Comparison of ENCODE assay signal across 9 mouse cellular contexts in genomic region chr12:12738631-12739331, GRCm38 (mm10).
A peak's percentile ranks its signal among the peaks of the same experiment; 100 is the strongest.
DNase-seq lines count a peak whose midpoint lies in the region; ATAC-seq and TF ChIP-seq lines count a peak whose summit lies in the region.
"Had no signal": no experiment of that assay in that cellular context is flagged by ENCODE, and none has a peak within 500 bp of the region (broad histone marks: within the 10 kb centered on the region; RNA-seq: fewer than 3 reads in every experiment).

No protein-coding gene starts in this region.

- peaks cover 11% of the 10 kb centered on the region; the same call in 1 of the 2 replicates for H3K4me1 ChIP-seq in forebrain, embryonic 11.5 days (replicated peaks; ENCODE audit: control insufficient read depth, insufficient read depth, low read length)
- H3K4me1 ChIP-seq in limb, embryonic 14.5 days (ENCODE audit: control insufficient read depth, insufficient read depth, low read length): peaks cover 15% of the 10 kb centered on the region

- H3K27me3 ChIP-seq in forebrain, embryonic 11.5 days (ENCODE audit: control insufficient read depth, insufficient read depth, low read length): no peaks in the 10 kb centered on the region
- no peaks in the 10 kb centered on the region for H3K27me3 ChIP-seq in limb, embryonic 14.5 days (ENCODE audit: control insufficient read depth, insufficient read depth, low read length)

- 25% methylated on average over 12 of the region's 12 CpGs for WGBS in forebrain, embryonic 11.5 days
- WGBS in limb, embryonic 14.5 days: 12% methylated on average over 12 of the region's 12 CpGs

- no peak overlapping the region for H3K4me3 ChIP-seq in forebrain, embryonic 11.5 days (ENCODE audit: low read depth, low read length)
- H3K4me3 ChIP-seq in limb, embryonic 14.5 days (replicated peaks; ENCODE audit: low read length): no peak overlapping the region

- DNase-seq in heart, adult 11 months: peak; percentile 51
- DNase-seq in heart, postnatal 4 days: no peak
- DNase-seq in lung, postnatal 10 days: peak; percentile 8
- DNase-seq in lung, adult 18-20 months: no peak
- DNase-seq in forebrain, embryonic 11.5 days (ENCODE audit: low spot score): peak; percentile 63
- peak; percentile 79 for DNase-seq in limb, embryonic 14.5 days (ENCODE audit: low spot score)
- DNase-seq in adrenal gland, adult 18-20 months (ENCODE audit: low spot score in 2 of 2): no peak
- DNase-seq in cerebellum, adult 9-10 months: no peak
- DNase-seq: kidney, adult 11 months had no signal

- no peak for TF ChIP-seq POLR2A in limb, embryonic 14.5 days (IDR thresholded peaks at IDR 0.05; ENCODE audit: borderline replicate concordance, extremely low read depth, insufficient read depth, insufficient read length)

- peak; percentile 88 for ATAC-seq in forebrain, embryonic 11.5 days (replicated peaks; ENCODE audit: low FRiP score)
- no peak for ATAC-seq in limb, embryonic 14.5 days (ENCODE audit: low FRiP score, low read depth)

- H3K36me3 ChIP-seq in forebrain, embryonic 11.5 days (ENCODE audit: control insufficient read depth, insufficient read depth, low read length): no peaks in the 10 kb centered on the region
- no peaks in the 10 kb centered on the region for H3K36me3 ChIP-seq in limb, embryonic 14.5 days (ENCODE audit: control insufficient read depth, insufficient read depth, low read length)

- peak overlapping the region; percentile 63 for H3K27ac ChIP-seq in forebrain, embryonic 11.5 days (ENCODE audit: low read depth, low read length)
- no peak overlapping the region for H3K27ac ChIP-seq in limb, embryonic 14.5 days (replicated peaks; ENCODE audit: low read depth, low read length)

- peaks cover 3% of the 10 kb centered on the region; the same call in 1 of the 2 replicates for H3K9me3 ChIP-seq in forebrain, embryonic 11.5 days (ENCODE audit: control insufficient read depth, low read length)
- H3K9me3 ChIP-seq in limb, embryonic 14.5 days (ENCODE audit: control insufficient read depth, low read length): no peaks in the 10 kb centered on the region

- H3K4me2 ChIP-seq in forebrain, embryonic 11.5 days (ENCODE audit: low read depth, low read length, severe bottlenecking): no peak overlapping the region
- no peak overlapping the region for H3K4me2 ChIP-seq in limb, embryonic 14.5 days (replicated peaks; ENCODE audit: low read depth, low read length, severe bottlenecking)

- no peak overlapping the region for H3K9ac ChIP-seq in forebrain, embryonic 11.5 days (ENCODE audit: low read length)
- no peak overlapping the region for H3K9ac ChIP-seq in limb, embryonic 14.5 days (ENCODE audit: low read depth, low read length, severe bottlenecking)

Comparison
In these comparisons a context has a peak if more than half of its experiments do, and no peak if none do; other contexts are left out.
1. DNase-seq: peak in heart, adult 11 months (single experiment), lung, postnatal 10 days (single experiment), forebrain, embryonic 11.5 days (single experiment) and limb, embryonic 14.5 days (single experiment); none in heart, postnatal 4 days (single experiment), lung, adult 18-20 months (0 of 2), adrenal gland, adult 18-20 months (0 of 2) and cerebellum, adult 9-10 months (single experiment).